Mouse (Mus musculus) spleen, adult 2 months (tissue): ENCODE measurements around the gene Gm10073.

Experiments
- CTCF ChIP-seq: fragments of 200-500 bp; IDR thresholded peaks from 2 replicates; pipeline ENCODE4 v1.5.1; 2011; ENCODE audit warnings: mild to moderate bottlenecking, inconsistent platforms; ENCODE audit not compliant: insufficient read depth, insufficient read length, insufficient replicate concordance; ENCODE audit errors: extremely low read depth
- POLR2A ChIP-seq: fragments of 200-500 bp; IDR thresholded peaks from 2 replicates; pipeline ENCODE4 v1.6.1; 2011; ENCODE audit warnings: low read depth, low read length, inconsistent platforms

DNA sequence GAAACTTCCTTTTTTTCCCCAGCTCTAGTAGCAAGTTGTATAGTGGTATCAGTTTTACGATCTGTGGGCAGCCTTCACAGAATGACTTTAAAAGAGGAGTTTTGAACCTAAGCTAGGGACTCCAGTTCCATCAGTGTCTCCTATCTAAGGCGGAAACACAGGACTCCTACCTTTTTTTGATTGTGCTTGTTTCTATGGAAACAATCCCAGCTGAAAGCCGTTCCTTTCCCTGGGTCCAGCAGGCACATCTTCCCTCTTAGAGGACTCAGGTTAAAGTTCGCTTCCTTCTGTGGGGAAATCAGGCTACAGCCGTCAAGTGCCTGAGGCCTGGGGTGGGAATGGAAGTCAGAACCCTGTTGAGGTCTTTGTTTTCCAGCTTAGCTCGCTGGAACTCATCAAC is 46.5 kb downstream of the Gm10073 start:
- TF ChIP-seq POLR2A (no peak), CTCF (no peak)
